Mouse (Mus musculus) myocyte (in vitro differentiated cells): ENCODE results near the gene Alms1. TPM values are rescaled to one million over a fixed set of nuclear protein-coding genes. Genes with fewer than 3 reads are reported as not detected.
"Not testable (repeated sequence)": the region's sequence is repeated elsewhere in the genome, so short reads cannot be mapped to it uniquely, and the experiment has no call there.

Experiments used
- H3K27me3 ChIP-seq: one replicate; pipeline ENCODE4 v1.6.1; 2011; ENCODE audit not compliant: control insufficient read depth, insufficient read depth, insufficient read length
- H3K36me3 ChIP-seq: one replicate; pipeline ENCODE4 v1.6.1; 2011; ENCODE audit not compliant: control insufficient read depth, insufficient read depth
- H3K4me2 ChIP-seq: one replicate; pipeline ENCODE4 v1.6.1; 2011; ENCODE audit warnings: low read depth, control low read depth
- H3K4me3 ChIP-seq: one replicate; pipeline ENCODE4 v1.5.1; 2011; ENCODE audit warnings: mild to moderate bottlenecking, control low read depth, moderate library complexity
- H3K79me2 ChIP-seq: one replicate; pipeline ENCODE4 v1.6.1; 2011; ENCODE audit not compliant: control insufficient read depth, insufficient read depth
- H3ac ChIP-seq: one replicate; pipeline ENCODE4 v1.6.1; 2011; ENCODE audit not compliant: control insufficient read depth, insufficient read length
- MYOD1 ChIP-seq, 3 experiments: IDR thresholded peaks; one replicate each; pipeline ENCODE4 v1.6.1; 2011; ENCODE audit warnings: control low read depth in 2 of 3, low read depth in 2 of 3, mild to moderate bottlenecking in 2 of 3, moderate library complexity in 1 of 3; ENCODE audit not compliant: insufficient read length in 2 of 3, control insufficient read depth in 1 of 3
- TCF12 ChIP-seq: IDR thresholded peaks from one replicate; pipeline ENCODE4 v1.6.1; 2011; ENCODE audit warnings: mild to moderate bottlenecking, control low read depth; ENCODE audit not compliant: poor library complexity, insufficient read depth, severe bottlenecking
- polyA plus RNA-seq: library from polyadenylated mRNA; unstranded; fragments of >200 nt; fragmentation: generic; extraction: Trizol; gene quantifications from one replicate; pipeline ENCODE4 v1.2.1, GENCODE M21; 2012; ENCODE audit warnings: missing spikeins

Alms1 gene
- polyA plus RNA-seq, 1 experiment, result 0.62 TPM

- no peaks in the 10 kb centered on the region for H3K79me2 ChIP-seq
- H3K36me3 ChIP-seq, result no peaks in the 10 kb centered on the region
- H3K4me3 ChIP-seq, result no peak overlapping the region
- no peak overlapping the region for H3ac ChIP-seq
- H3K27me3 ChIP-seq, result no peaks in the 10 kb centered on the region
- TF ChIP-seq MYOD1 (IDR thresholded peaks at IDR 0.05; ENCODE audit: control insufficient read depth in 1 of 3, insufficient read length in 2 of 3, low read depth in 2 of 3) (no peak), TCF12 (no peak)
- no peak overlapping the region for H3K4me2 ChIP-seq
These were observed 65.9 kb downstream of the Alms1 start for GRCm38 (mm10) chr6:85653244-85653643.

- H3K4me3 ChIP-seq, H3K36me3 ChIP-seq, H3K79me2 ChIP-seq, H3K4me2 ChIP-seq, H3ac ChIP-seq, H3K27me3 ChIP-seq: not testable (repeated sequence)
These were observed 114.6 kb downstream of the Alms1 start for GRCm38 (mm10) chr6:85701943-85702342.

GRCm38 (mm10) chr6:85709206-85709605, 121.9 kb downstream of the Alms1 start:
- H3K27me3 ChIP-seq, H3K79me2 ChIP-seq, H3K36me3 ChIP-seq, H3K4me2 ChIP-seq, H3K4me3 ChIP-seq, H3ac ChIP-seq: not testable (repeated sequence)

DNA sequence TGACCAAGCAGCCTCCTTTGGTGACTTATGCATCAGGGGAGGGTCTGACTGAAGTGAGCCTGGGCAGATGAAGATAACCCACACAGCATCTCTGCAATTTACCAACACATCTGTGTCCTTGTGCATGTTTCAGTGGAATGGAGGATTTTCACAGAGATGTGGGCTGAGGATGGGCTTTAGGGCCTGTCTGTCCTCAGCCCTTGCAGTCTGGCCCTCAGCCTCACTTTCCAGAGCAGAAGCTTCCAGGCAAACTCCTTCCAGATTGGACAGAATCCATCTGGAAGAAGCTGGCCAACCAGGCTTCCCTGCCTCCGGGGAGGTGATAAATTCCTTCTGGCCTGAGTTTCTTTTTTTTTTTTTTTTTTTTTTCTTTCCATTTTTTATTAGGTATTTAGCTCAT, 122.3 kb downstream of the Alms1 start:
- not testable (repeated sequence) for H3K4me3 ChIP-seq, H3K36me3 ChIP-seq, H3K4me2 ChIP-seq, H3K79me2 ChIP-seq, H3K27me3 ChIP-seq, H3ac ChIP-seq

- not testable (repeated sequence) for H3K4me2 ChIP-seq, H3K27me3 ChIP-seq, H3K79me2 ChIP-seq, H3ac ChIP-seq, H3K36me3 ChIP-seq, H3K4me3 ChIP-seq
These were observed 125.8 kb downstream of the Alms1 start, which contains the start of gene Nat8f7 for GRCm38 (mm10) chr6:85713105-85713504. Gene Nat8f7, minus strand, starts transcription at chr6:85713205.

Other genes starting within 250 kb of the Alms1 start
- gene Rab11fip5, start 212.9 kb upstream of the Alms1 start, polyA plus RNA-seq, result 24.8 TPM
- gene Noto, start 163.6 kb upstream of the Alms1 start, polyA plus RNA-seq, result not detected
- 34.6 TPM for gene Smyd5, start 155.5 kb upstream of the Alms1 start, polyA plus RNA-seq
- 334 TPM for gene Cct7, start 136.0 kb upstream of the Alms1 start, polyA plus RNA-seq
- 17.6 TPM for gene Pradc1, start 135.6 kb upstream of the Alms1 start, polyA plus RNA-seq
- not detected for gene Fbxo41, start 84.5 kb upstream of the Alms1 start, polyA plus RNA-seq
- not detected for gene Egr4, start 73.9 kb upstream of the Alms1 start, polyA plus RNA-seq
- not detected for gene Nat8f7, start 125.7 kb downstream of the Alms1 start, polyA plus RNA-seq
- gene Nat8f3, start 178.2 kb downstream of the Alms1 start, polyA plus RNA-seq, result not detected
- not detected for gene Nat8f6, start 233.4 kb downstream of the Alms1 start, polyA plus RNA-seq
- not detected for gene Nat8f5, start 233.4 kb downstream of the Alms1 start, polyA plus RNA-seq
- gene Nat8, start 244.6 kb downstream of the Alms1 start, polyA plus RNA-seq, result not detected